ENCODE assay signal across 19 mouse cellular contexts in genomic region chr10:110556326-110556883, GRCm38 (mm10).
DNase-seq lines count a peak whose midpoint lies in the region; ATAC-seq lines count a peak whose summit lies in the region.
"Had no signal": no experiment of that assay in that cellular context is flagged by ENCODE, and none has a peak within 500 bp of the region (broad histone marks: within the 10 kb centered on the region; RNA-seq: fewer than 3 reads in every experiment).

No protein-coding gene starts in this region.

- no peak overlapping the region for H3K4me3 ChIP-seq in midbrain, embryonic 12.5 days
- H3K4me3 ChIP-seq in midbrain, embryonic 16.5 days (ENCODE audit: low read depth, low read length): no peak overlapping the region
- H3K4me3 ChIP-seq: embryonic facial prominence, embryonic 12.5 days had no signal

- H3K4me2 ChIP-seq in midbrain, embryonic 12.5 days (replicated peaks): no peak overlapping the region
- H3K4me2 ChIP-seq in midbrain, embryonic 16.5 days (ENCODE audit: low read length): no peak overlapping the region
- H3K4me2 ChIP-seq: embryonic facial prominence, embryonic 12.5 days had no signal

- 95% methylated on average over 1 of the region's 1 CpGs for WGBS in midbrain, embryonic 12.5 days
- 83% methylated on average over 1 of the region's 1 CpGs for WGBS in midbrain, embryonic 16.5 days

- no peak overlapping the region for H3K27ac ChIP-seq in midbrain, embryonic 12.5 days (replicated peaks)
- no peak overlapping the region for H3K27ac ChIP-seq in midbrain, embryonic 16.5 days (ENCODE audit: low read length)
- H3K27ac ChIP-seq: embryonic facial prominence, embryonic 12.5 days; stomach, postnatal 0 days had no signal

- no peak overlapping the region for H3K9ac ChIP-seq in midbrain, embryonic 12.5 days (replicated peaks)
- no peak overlapping the region for H3K9ac ChIP-seq in midbrain, embryonic 16.5 days (ENCODE audit: low read depth, low read length)
- H3K9ac ChIP-seq: embryonic facial prominence, embryonic 12.5 days; liver, postnatal 0 days had no signal

- no peaks in the 10 kb centered on the region for H3K4me1 ChIP-seq in midbrain, embryonic 12.5 days
- H3K4me1 ChIP-seq in midbrain, embryonic 16.5 days (ENCODE audit: control insufficient read depth, insufficient read depth, low read length): no peaks in the 10 kb centered on the region
- H3K4me1 ChIP-seq: embryonic facial prominence, embryonic 12.5 days had no signal

- H3K36me3 ChIP-seq in midbrain, embryonic 12.5 days: no peaks in the 10 kb centered on the region
- no peaks in the 10 kb centered on the region for H3K36me3 ChIP-seq in midbrain, embryonic 16.5 days (ENCODE audit: control insufficient read depth, insufficient read depth, low read length)
- H3K36me3 ChIP-seq: embryonic facial prominence, embryonic 12.5 days; G1E had no signal

- ATAC-seq in midbrain, embryonic 12.5 days (ENCODE audit: low FRiP score, low read depth): peak; percentile 60; the same call in 1 of the 2 replicates
- no peak for ATAC-seq in midbrain, embryonic 16.5 days
- ATAC-seq: CD4-positive, CD25-positive, alpha-beta regulatory T cell, adult 4 months; liver, postnatal 0 days had no signal

- intact Hi-C loops in heart, postnatal 14 days (cut with DNase I): no loop called here

- H3K27me3 ChIP-seq in midbrain, embryonic 12.5 days: no peaks in the 10 kb centered on the region
- H3K27me3 ChIP-seq in midbrain, embryonic 16.5 days (ENCODE audit: control insufficient read depth, insufficient read depth, low read depth, low read length): no peaks in the 10 kb centered on the region
- H3K27me3 ChIP-seq: embryonic facial prominence, embryonic 12.5 days had no signal

- DNase-seq in cerebellum, postnatal 10 days: peak; percentile 71 to 77
- DNase-seq in cerebellum, adult 8-10 months: no peak
- peak; percentile 47 for DNase-seq in right cerebral cortex, postnatal 4 days
- no peak for DNase-seq in right cerebral cortex, adult 18-20 months
- no peak for DNase-seq in ovary, adult 18-20 months (ENCODE audit: low spot score)
- DNase-seq in heart, postnatal 14 days: no peak
- DNase-seq: adrenal gland, adult 2 months; cerebellum, adult 11-12 months; gastrocnemius, postnatal 36 days; heart, postnatal 10 days; liver; liver, postnatal 0 days; thymus, postnatal 14 days had no signal

- no peaks in the 10 kb centered on the region for H3K9me3 ChIP-seq in midbrain, embryonic 12.5 days
- H3K9me3 ChIP-seq in midbrain, embryonic 16.5 days (replicated peaks; ENCODE audit: control insufficient read depth, low read length, poor library complexity, severe bottlenecking): no peaks in the 10 kb centered on the region
- H3K9me3 ChIP-seq: embryonic facial prominence, embryonic 12.5 days had no signal

Comparison
In these comparisons a context has a peak if more than half of its experiments do, and no peak if none do; other contexts are left out.
1. DNase-seq: peak in cerebellum, postnatal 10 days (2 of 2) and right cerebral cortex, postnatal 4 days (single experiment); none in cerebellum, adult 8-10 months (single experiment), right cerebral cortex, adult 18-20 months (single experiment), ovary, adult 18-20 months (single experiment) and heart, postnatal 14 days (0 of 2).